Mouse (Mus musculus) ES-Bruce4 (cell line): Measurements from ENCODE around the gene Tmtc4. TPM values are rescaled to one million over a fixed set of nuclear protein-coding genes. Genes with fewer than 3 reads are reported as not detected.

Experiments
- H3K27ac ChIP-seq: 2 replicates; pipeline ENCODE4 v1.5.1; 2012; ENCODE audit warnings: low read length, inconsistent platforms; ENCODE audit not compliant: insufficient read depth
- H3K27me3 ChIP-seq: 2 replicates; pipeline ENCODE4 v1.6.1; 2012; ENCODE audit warnings: mild to moderate bottlenecking, low read length, inconsistent platforms; ENCODE audit not compliant: control insufficient read depth, poor library complexity, insufficient read depth, severe bottlenecking
- H3K36me3 ChIP-seq: 2 replicates; pipeline ENCODE4 v1.6.1; 2012; ENCODE audit warnings: inconsistent platforms, mild to moderate bottlenecking, low read length, moderate library complexity; ENCODE audit not compliant: control insufficient read depth, poor library complexity, insufficient read depth, severe bottlenecking
- H3K4me1 ChIP-seq: one replicate; pipeline ENCODE4 v1.8.1; 2011; ENCODE audit warnings: low read length; ENCODE audit not compliant: control insufficient read depth, insufficient read depth
- H3K4me3 ChIP-seq: 2 replicates; pipeline ENCODE4 v1.5.1; 2011; ENCODE audit warnings: low read depth, mild to moderate bottlenecking, low read length
- H3K9ac ChIP-seq: 2 replicates; pipeline ENCODE4 v1.6.1; 2012; ENCODE audit warnings: low read depth, mild to moderate bottlenecking, inconsistent platforms; ENCODE audit not compliant: poor library complexity, severe bottlenecking
- H3K9me3 ChIP-seq: replicated peaks from 2 replicates; pipeline ENCODE4 v1.6.1; 2012; ENCODE audit warnings: mild to moderate bottlenecking, low read length, inconsistent platforms; ENCODE audit not compliant: control insufficient read depth, poor library complexity, insufficient read depth, severe bottlenecking
- CTCF ChIP-seq: IDR thresholded peaks from one replicate; pipeline ENCODE4 v1.8.1; 2011; ENCODE audit warnings: low read depth, low read length
- EP300 ChIP-seq: IDR thresholded peaks from 2 replicates; pipeline ENCODE4 v1.6.1; 2011; ENCODE audit warnings: low read depth, low read length; ENCODE audit not compliant: insufficient read depth
- POLR2A ChIP-seq: IDR thresholded peaks from one replicate; pipeline ENCODE4 v1.8.1; 2011; ENCODE audit warnings: low read length; ENCODE audit not compliant: insufficient read depth
- polyA plus RNA-seq: library from polyadenylated mRNA; stranded (reverse); fragments of >200 nt; gene quantifications from 2 replicates; pipeline ENCODE4 v1.2.4, GENCODE M21; 2011; ENCODE audit warnings: low read depth; ENCODE audit not compliant: missing spikeins, insufficient read depth, insufficient read length

Tmtc4 gene
- polyA plus RNA-seq, 1 experiment: 20.7 TPM

DNA sequence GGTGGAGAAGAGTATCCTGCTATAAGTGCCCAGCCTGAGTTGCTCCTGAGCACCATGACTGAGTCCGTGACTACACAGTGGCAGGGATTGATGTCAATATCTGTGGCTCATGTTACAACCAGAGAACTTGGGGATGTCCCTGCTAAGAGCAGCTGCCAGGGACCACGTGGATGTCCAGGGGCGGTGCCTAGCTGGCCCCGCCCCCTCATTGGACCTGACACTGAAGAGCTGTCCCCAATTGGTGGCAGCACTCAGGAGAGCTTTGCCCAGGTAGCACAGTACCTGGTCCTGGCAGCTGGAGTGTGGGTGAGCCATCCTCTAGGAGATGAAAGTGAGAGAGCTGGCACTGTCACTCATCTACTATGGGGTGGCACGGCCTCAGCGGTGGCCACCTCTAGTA, 9.1 kb upstream of the Tmtc4 start:
- no peak for TF ChIP-seq EP300
- TF ChIP-seq POLR2A: no peak
- no peak for TF ChIP-seq CTCF
- no peaks in the 10 kb centered on the region for H3K36me3 ChIP-seq

DNA sequence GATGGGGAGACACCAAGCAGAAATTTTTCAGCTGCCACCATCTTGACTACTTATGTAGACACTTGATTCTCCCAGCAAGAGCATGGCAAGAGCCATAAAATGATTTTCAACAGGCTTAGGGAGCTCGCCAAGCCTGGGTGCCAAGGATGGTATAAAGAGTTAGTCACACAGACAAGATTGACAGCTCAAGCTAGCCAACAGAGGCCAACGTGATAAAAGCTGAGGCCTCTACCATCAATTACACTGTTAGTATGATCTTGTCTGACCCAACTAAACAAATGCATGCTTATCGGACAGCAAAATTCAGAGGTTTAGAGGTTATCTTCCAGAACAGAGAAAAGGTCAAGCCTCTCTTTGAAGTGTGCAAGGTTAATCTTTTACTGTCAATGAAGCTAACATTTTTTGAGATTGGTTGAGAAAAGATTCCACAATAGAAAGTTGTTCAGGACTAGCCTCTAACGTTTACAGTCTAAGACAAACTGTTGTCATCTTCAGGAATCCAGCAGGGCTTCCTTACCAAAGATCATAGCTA, 6.8 kb upstream of the Tmtc4 start:
- Histone ChIP-seq H3K27ac (no peak overlapping the region), H3K9ac (no peak overlapping the region), H3K27me3 (no peaks in the 10 kb centered on the region), H3K4me1 (no peaks in the 10 kb centered on the region), H3K9me3 (no peaks in the 10 kb centered on the region), H3K36me3 (no peaks in the 10 kb centered on the region), H3K4me3 (no peak overlapping the region)
- TF ChIP-seq POLR2A (no peak), EP300 (no peak), CTCF (no peak)

More for the DNA sequence above, 9.1 kb upstream of the Tmtc4 start:
- Histone ChIP-seq H3K9ac (no peak overlapping the region), H3K9me3 (no peaks in the 10 kb centered on the region), H3K27ac (no peak overlapping the region), H3K4me3 (no peak overlapping the region), H3K4me1 (no peaks in the 10 kb centered on the region), H3K27me3 (no peaks in the 10 kb centered on the region)

DNA sequence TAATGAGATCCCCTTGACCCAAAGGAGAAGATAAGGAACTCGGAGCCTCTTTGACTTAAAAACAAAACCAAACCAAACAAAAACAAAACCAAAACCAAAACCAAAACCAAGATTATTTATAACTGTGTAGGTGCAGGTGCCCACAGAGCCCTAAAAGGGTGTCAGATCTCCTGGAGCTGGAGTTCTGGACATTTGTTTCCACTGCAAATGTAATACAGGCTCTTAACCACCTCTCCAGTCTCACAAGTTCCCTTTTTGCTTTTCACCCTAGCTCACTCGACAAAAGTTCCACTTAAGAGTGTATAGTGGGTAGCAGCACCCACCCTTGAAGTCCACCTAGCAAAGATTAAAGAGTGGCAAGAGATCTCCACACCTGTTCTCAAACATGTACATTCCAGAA, 2.6 kb upstream of the Tmtc4 start:
- H3K4me3 ChIP-seq: no peak overlapping the region
- H3K27ac ChIP-seq: no peak overlapping the region
- no peaks in the 10 kb centered on the region for H3K9me3 ChIP-seq
- H3K36me3 ChIP-seq: no peaks in the 10 kb centered on the region
- TF ChIP-seq CTCF: no peak
- TF ChIP-seq EP300: no peak
- TF ChIP-seq POLR2A: no peak
- no peaks in the 10 kb centered on the region for H3K4me1 ChIP-seq
- H3K27me3 ChIP-seq: no peaks in the 10 kb centered on the region
- H3K9ac ChIP-seq: no peak overlapping the region

GRCm38 (mm10) chr14:122982571-122983225, 1.1 kb downstream of the Tmtc4 start:
- H3K27me3 ChIP-seq: no peaks in the 10 kb centered on the region
- H3K9me3 ChIP-seq: no peaks in the 10 kb centered on the region
- no peaks in the 10 kb centered on the region for H3K4me1 ChIP-seq
- TF ChIP-seq POLR2A: no peak
- no peak for TF ChIP-seq EP300
- TF ChIP-seq CTCF: no peak
- H3K4me3 ChIP-seq: peak overlapping the region; percentile 70
- H3K9ac ChIP-seq: peak overlapping the region; percentile 86
- no peaks in the 10 kb centered on the region for H3K36me3 ChIP-seq
- no peak overlapping the region for H3K27ac ChIP-seq

- Histone ChIP-seq H3K4me1 (no peaks in the 10 kb centered on the region), H3K36me3 (no peaks in the 10 kb centered on the region), H3K9ac (peak overlapping the region; percentile 86), H3K9me3 (no peaks in the 10 kb centered on the region), H3K4me3 (peak overlapping the region; percentile 70), H3K27ac (no peak overlapping the region), H3K27me3 (no peaks in the 10 kb centered on the region)
- TF ChIP-seq EP300 (no peak), POLR2A (no peak)
Measured at GRCm38 (mm10) chr14:122981831-122982485, 1.9 kb downstream of the Tmtc4 start.

- Histone ChIP-seq H3K27ac (no peak overlapping the region), H3K27me3 (no peaks in the 10 kb centered on the region), H3K4me1 (no peaks in the 10 kb centered on the region), H3K9me3 (no peaks in the 10 kb centered on the region), H3K4me3 (no peak overlapping the region), H3K36me3 (no peaks in the 10 kb centered on the region), H3K9ac (no peak overlapping the region)
- TF ChIP-seq EP300 (no peak), CTCF (no peak), POLR2A (no peak)
Measured at GRCm38 (mm10) chr14:122978871-122979270, 5.0 kb downstream of the Tmtc4 start.
